Mouse (Mus musculus) liver, postnatal 0 days (tissue): Measurements from ENCODE around the gene Adamts4. TPM values are rescaled to one million over a fixed set of nuclear protein-coding genes. Genes with fewer than 3 reads are reported as not detected.

ENCODE experiments used
- ATAC-seq: fragments of 200-750 bp; cut with Nextera tagmentation; 2 replicates; pipeline ENCODE4 v1.8.0; 2017; ENCODE audit warnings: mild to moderate bottlenecking, moderate library complexity
- DNase-seq: peaks from one replicate; pipeline ENCODE4 v3.0.0-alpha.2; 2016
- H3K27ac ChIP-seq: fragments of 300-500 bp; sonication (generic); 2 replicates; pipeline ENCODE4 v1.5.1; 2014; ENCODE audit warnings: antibody characterized with exemption, moderate library complexity, mild to moderate bottlenecking, low read depth
- H3K27me3 ChIP-seq: fragments of 300-500 bp; sonication (generic); 2 replicates; pipeline ENCODE4 v1.6.1; 2014; ENCODE audit warnings: low read length, control low read depth, mixed read lengths; ENCODE audit not compliant: insufficient read depth
- H3K36me3 ChIP-seq: fragments of 300-500 bp; sonication (generic); replicated peaks from 2 replicates; pipeline ENCODE4 v1.6.1; 2014; ENCODE audit warnings: mild to moderate bottlenecking, control low read depth, low read length, moderate library complexity, mixed read lengths; ENCODE audit not compliant: insufficient read depth
- H3K4me1 ChIP-seq: fragments of 300-500 bp; sonication (generic); 2 replicates; pipeline ENCODE4 v1.6.1; 2014; ENCODE audit warnings: antibody characterized with exemption, mild to moderate bottlenecking, control low read depth; ENCODE audit not compliant: insufficient read depth
- H3K4me2 ChIP-seq: fragments of 300-500 bp; sonication (generic); 2 replicates; pipeline ENCODE4 v1.6.1; 2014; ENCODE audit warnings: low read depth, mild to moderate bottlenecking, low read length, moderate library complexity, mixed read lengths
- H3K4me3 ChIP-seq: fragments of 300-500 bp; sonication (generic); 2 replicates; pipeline ENCODE4 v1.5.1; 2014; ENCODE audit warnings: low read depth, low read length
- H3K9ac ChIP-seq: fragments of 300-500 bp; sonication (generic); replicated peaks from 2 replicates; pipeline ENCODE4 v1.6.1; 2014; ENCODE audit warnings: mild to moderate bottlenecking, moderate library complexity
- H3K9me3 ChIP-seq: fragments of 300-500 bp; sonication (generic); 2 replicates; pipeline ENCODE4 v1.6.1; 2016; ENCODE audit warnings: mild to moderate bottlenecking, control low read depth, low read length, mixed read lengths
- CTCF ChIP-seq: sonication (generic); IDR thresholded peaks from 2 replicates; pipeline ENCODE4 v1.5.1; 2016; ENCODE audit warnings: antibody characterized with exemption, low read depth
- EP300 ChIP-seq: IDR thresholded peaks from 2 replicates; pipeline ENCODE4 v1.6.1; 2016; ENCODE audit warnings: antibody characterized with exemption, low read depth, mild to moderate bottlenecking
- WGBS: fragments of 180-500 bp; shearing (Covaris S2); extraction: QIAGEN DNeasy Blood & Tissue Kit; methylation state at CpG from one replicate; pipeline ENCODE4 v1.1.7; 2014; ENCODE audit not compliant: insufficient replicate concordance; 5-methylcytosine and 5-hydroxymethylcytosine counted together
- polyA plus RNA-seq: library from polyadenylated mRNA; unstranded; fragments of >200 nt; fragmentation: Nextera tagmentation; extraction: Ambion mirVana; gene quantifications from 2 replicates; pipeline ENCODE4 v1.2.1, GENCODE M21; 2015

The Adamts4 gene
- polyA plus RNA-seq, 1 experiment from 2014 or later = 0.51 TPM

- H3K4me1 ChIP-seq = peaks cover 12% of the 10 kb centered on the region
- peak overlapping the region; percentile 81 for H3K4me2 ChIP-seq
- TF ChIP-seq CTCF (no peak), EP300 (no peak)
- peaks cover 73% of the 10 kb centered on the region for H3K36me3 ChIP-seq
- no peak for DNase-seq
- peak overlapping the region; percentile 96 for H3K9ac ChIP-seq
- peak overlapping the region; percentile 97 for H3K27ac ChIP-seq
- H3K9me3 ChIP-seq = no peaks in the 10 kb centered on the region
- no peaks in the 10 kb centered on the region for H3K27me3 ChIP-seq
- WGBS = 88% methylated on average over 14 of the region's 14 CpGs
- ATAC-seq = no peak
- peak overlapping the region; percentile 59 for H3K4me3 ChIP-seq
Measured at GRCm38 (mm10) chr1:171279012-171279705, 28.9 kb downstream of the Adamts4 start.

- TF ChIP-seq CTCF = no peak
- TF ChIP-seq EP300 = no peak
- no peaks in the 10 kb centered on the region for H3K27me3 ChIP-seq
- peak overlapping the region; percentile 81 for H3K4me2 ChIP-seq
- H3K4me3 ChIP-seq = peak overlapping the region; percentile 59
- DNase-seq = no peak
- peaks cover 12% of the 10 kb centered on the region for H3K4me1 ChIP-seq
- peak overlapping the region; percentile 96 for H3K9ac ChIP-seq
- no peaks in the 10 kb centered on the region for H3K9me3 ChIP-seq
- WGBS = 63% methylated on average over 5 of the region's 5 CpGs
- peak overlapping the region; percentile 97 for H3K27ac ChIP-seq
- peaks cover 68% of the 10 kb centered on the region for H3K36me3 ChIP-seq
- no peak for ATAC-seq
Measured at GRCm38 (mm10) chr1:171279721-171280120, 29.5 kb downstream of the Adamts4 start.

- WGBS = 3% methylated on average over 25 of the region's 25 CpGs
- H3K4me1 ChIP-seq = peaks cover 12% of the 10 kb centered on the region
- H3K36me3 ChIP-seq = peaks cover 65% of the 10 kb centered on the region
Measured at GRCm38 (mm10) chr1:171280250-171280915, 30.2 kb downstream of the Adamts4 start.

GRCm38 (mm10) chr1:171280916-171281527 lies 30.8 kb downstream of the Adamts4 start, which contains the start of gene Ppox:
TSS of gene Ppox (minus strand) at chr1:171281186.
- Histone ChIP-seq H3K36me3 (peaks cover 58% of the 10 kb centered on the region), H3K27me3 (no peaks in the 10 kb centered on the region)

More at GRCm38 (mm10) chr1:171280250-171280915, 30.2 kb downstream of the Adamts4 start:
- Histone ChIP-seq H3K9me3 (no peaks in the 10 kb centered on the region), H3K4me2 (peak overlapping the region; percentile 81), H3K4me3 (peak overlapping the region; percentile 59), H3K9ac (peak overlapping the region; percentile 96), H3K27me3 (no peaks in the 10 kb centered on the region), H3K27ac (peak overlapping the region; percentile 97)
- no peak for TF ChIP-seq CTCF
- no peak for TF ChIP-seq EP300
- no peak for DNase-seq
- ATAC-seq = peak; percentile 22

GRCm38 (mm10) chr1:171281528-171281923 lies 31.3 kb downstream of the Adamts4 start:
- under 1% methylated on average over 10 of the region's 10 CpGs for WGBS
- peak; percentile 94 for TF ChIP-seq CTCF
- TF ChIP-seq EP300 = no peak
- H3K4me1 ChIP-seq = peaks cover 12% of the 10 kb centered on the region

More at GRCm38 (mm10) chr1:171280916-171281527, 30.8 kb downstream of the Adamts4 start, which contains the start of gene Ppox:
- Histone ChIP-seq H3K27ac (peak within 1 kb of the TSS; percentile 97), H3K4me1 (peaks cover 12% of the 10 kb centered on the region), H3K9ac (peak within 1 kb of the TSS; percentile 96), H3K4me2 (peak within 1 kb of the TSS; percentile 81), H3K4me3 (peak within 1 kb of the TSS; percentile 59), H3K9me3 (no peaks in the 10 kb centered on the region)
- ATAC-seq (peak; percentile 93), DNase-seq (peak; percentile 93)
- peak; percentile 98 for TF ChIP-seq EP300
- no peak for TF ChIP-seq CTCF
- under 1% methylated on average over 26 of the region's 26 CpGs for WGBS

More at GRCm38 (mm10) chr1:171281528-171281923, 31.3 kb downstream of the Adamts4 start:
- ATAC-seq = peak; percentile 62
- Histone ChIP-seq H3K9me3 (no peaks in the 10 kb centered on the region), H3K36me3 (peaks cover 53% of the 10 kb centered on the region), H3K4me2 (peak overlapping the region; percentile 63), H3K4me3 (peak overlapping the region; percentile 59), H3K27ac (peak overlapping the region; percentile 97), H3K27me3 (no peaks in the 10 kb centered on the region), H3K9ac (peak overlapping the region; percentile 96)
- peak; percentile 89 for DNase-seq
